9 mouse cellular contexts compared by ENCODE assay signal in the genomic region with DNA sequence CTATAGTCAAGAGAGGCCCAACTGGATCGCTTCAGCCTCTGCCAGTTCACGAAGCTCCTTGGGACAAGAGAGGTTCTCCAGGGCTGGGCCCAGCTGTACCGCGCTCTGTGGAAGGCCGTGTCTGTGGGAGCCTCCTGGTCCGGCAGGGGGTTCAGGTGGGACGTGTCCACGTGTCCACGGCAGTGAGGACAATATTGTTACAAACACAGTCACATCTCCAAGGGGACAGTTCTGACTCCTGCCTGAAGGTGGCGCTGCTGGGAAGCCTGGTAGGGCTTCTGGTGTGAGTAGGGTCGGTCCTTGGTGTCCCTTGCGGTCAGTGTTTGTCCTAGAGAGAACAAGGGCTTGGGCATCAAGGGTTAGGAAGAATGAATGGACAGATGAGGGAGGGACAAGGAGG. TPM values are rescaled to one million over a fixed set of nuclear protein-coding genes. Genes with fewer than 3 reads are reported as not detected.
DNase-seq lines count a peak whose midpoint lies in the region; ATAC-seq lines count a peak whose summit lies in the region.
"Had no signal": no experiment of that assay in that cellular context is flagged by ENCODE, and none has a peak within 500 bp of the region (broad histone marks: within the 10 kb centered on the region; RNA-seq: fewer than 3 reads in every experiment).

No protein-coding gene starts in this region.

- no peak overlapping the region for H3K4me2 ChIP-seq in limb, embryonic 11.5 days (ENCODE audit: low read depth, severe bottlenecking)
- H3K4me2 ChIP-seq: liver, embryonic 15.5 days had no signal

- H3K27me3 ChIP-seq in limb, embryonic 11.5 days (ENCODE audit: control insufficient read depth, insufficient read depth, low read length) = no peaks in the 10 kb centered on the region
- H3K27me3 ChIP-seq in limb, embryonic 10.5 days (ENCODE audit: low read depth, poor library complexity, severe bottlenecking) = no peaks in the 10 kb centered on the region
- no peaks in the 10 kb centered on the region for H3K27me3 ChIP-seq in splenic B cell, adult 2 months (ENCODE audit: control insufficient read depth, insufficient read depth, low read length, poor library complexity, severe bottlenecking)
- H3K27me3 ChIP-seq: liver, embryonic 15.5 days had no signal

- no peak overlapping the region for H3K9ac ChIP-seq in limb, embryonic 11.5 days (ENCODE audit: low read length)
- H3K9ac ChIP-seq: liver, embryonic 15.5 days had no signal

- peak; percentile 30 for DNase-seq in embryo, embryonic 10 days (ENCODE audit: low spot score)
- DNase-seq in embryo, embryonic 9.5 days (ENCODE audit: extremely low spot score) = no peak
- peak; percentile 60 for DNase-seq in limb, embryonic 11.5 days (ENCODE audit: low spot score)
- no peak for DNase-seq in limb, embryonic 10.5 days (ENCODE audit: low spot score)
- peak; percentile 40 for DNase-seq in c-Kit-positive CD71-positive TER-119-negative erythroid progenitor cells, embryonic 14.5 days (ENCODE audit: low read depth)
- DNase-seq in splenic B cell, adult 2 months (ENCODE audit: low read depth, low spot score) = peak; percentile 60
- DNase-seq in left cerebral cortex, adult 8-10 months (ENCODE audit: low spot score in 2 of 2) = no peak
- no peak for DNase-seq in urinary bladder, postnatal 25 days (ENCODE audit: low spot score)

- H3K4me1 ChIP-seq in limb, embryonic 11.5 days (ENCODE audit: control insufficient read depth, insufficient read depth, low read length) = peaks cover 5% of the 10 kb centered on the region; the same call in 1 of the 2 replicates
- peaks cover 34% of the 10 kb centered on the region for H3K4me1 ChIP-seq in limb, embryonic 10.5 days

- 91% methylated on average over 12 of the region's 12 CpGs for WGBS in limb, embryonic 11.5 days
- WGBS in limb, embryonic 10.5 days = 89% methylated on average over 12 of the region's 12 CpGs

- peaks cover 10% of the 10 kb centered on the region for H3K36me3 ChIP-seq in limb, embryonic 11.5 days (ENCODE audit: control insufficient read depth, insufficient read depth, low read length)
- peaks cover 65% of the 10 kb centered on the region for H3K36me3 ChIP-seq in limb, embryonic 10.5 days
- no peaks in the 10 kb centered on the region for H3K36me3 ChIP-seq in splenic B cell, adult 2 months (ENCODE audit: control insufficient read depth, insufficient read depth, low read length, poor library complexity, severe bottlenecking)

- ATAC-seq in limb, embryonic 11.5 days (ENCODE audit: insufficient number of reproducible peaks, low FRiP score, low TSS enrichment, low read depth) = no peak

- H3K27ac ChIP-seq in limb, embryonic 11.5 days (replicated peaks; ENCODE audit: low read depth, low read length) = no peak overlapping the region
- no peak overlapping the region for H3K27ac ChIP-seq in limb, embryonic 10.5 days
- H3K27ac ChIP-seq: liver, embryonic 15.5 days had no signal

- no peak overlapping the region for H3K4me3 ChIP-seq in limb, embryonic 11.5 days (ENCODE audit: low read depth, low read length)
- H3K4me3 ChIP-seq in limb, embryonic 10.5 days = no peak overlapping the region
- H3K4me3 ChIP-seq: liver, embryonic 15.5 days had no signal

- H3K9me3 ChIP-seq in limb, embryonic 11.5 days (ENCODE audit: control insufficient read depth, low read length) = no peaks in the 10 kb centered on the region
- H3K9me3 ChIP-seq in limb, embryonic 10.5 days (replicated peaks) = no peaks in the 10 kb centered on the region
- H3K9me3 ChIP-seq: liver, embryonic 15.5 days had no signal

RNA-seq across cellular contexts. Expression of a gene that starts 33.9 kb away (rescaled TPM):
- polyA plus RNA-seq in limb, embryonic 11.5 days (2014; fragmentation: Nextera tagmentation; extraction: Ambion mirVana) = 126 and 135 TPM in 2 replicates
- polyA plus RNA-seq in limb, embryonic 10.5 days (2016; fragmentation: Nextera tagmentation; extraction: Ambion mirVana) = 131 and 153 TPM in 2 replicates
- 10 to 100 TPM; 48.9 to 66.4 (median 52.1) TPM for total RNA-seq in left cerebral cortex, adult 8-10 months (2022)

Comparison
In these comparisons a context has a peak if more than half of its experiments do, and no peak if none do; other contexts are left out.
1. DNase-seq: peak in embryo, embryonic 10 days (single experiment), limb, embryonic 11.5 days (single experiment), c-Kit-positive CD71-positive TER-119-negative erythroid progenitor cells, embryonic 14.5 days (single experiment) and splenic B cell, adult 2 months (single experiment); none in embryo, embryonic 9.5 days (single experiment), limb, embryonic 10.5 days (single experiment), left cerebral cortex, adult 8-10 months (0 of 2) and urinary bladder, postnatal 25 days (single experiment).